Mouse (Mus musculus) left cerebral cortex, postnatal 25 days (tissue): ENCODE measurements at regions not wholly inside any gene's neighbourhood (a gene's known extent, or its start where the extent isn't known, plus 50 kb on each side); places are given as distances from the start of the nearest gene placed in this dataset.

ENCODE experiments used
- DNase-seq, 2 experiments: peaks; one replicate each; pipeline ENCODE4 v3.0.0; 2022; ENCODE audit warnings: low spot score in 2 of 2, mixed read lengths in 1 of 2
- intact Hi-C: fragments of 180-260 bp; cut with DNase I; formaldehyde crosslinking; loops from one replicate; pipeline ENCODE4 v1.15.1; 2025

DNA sequence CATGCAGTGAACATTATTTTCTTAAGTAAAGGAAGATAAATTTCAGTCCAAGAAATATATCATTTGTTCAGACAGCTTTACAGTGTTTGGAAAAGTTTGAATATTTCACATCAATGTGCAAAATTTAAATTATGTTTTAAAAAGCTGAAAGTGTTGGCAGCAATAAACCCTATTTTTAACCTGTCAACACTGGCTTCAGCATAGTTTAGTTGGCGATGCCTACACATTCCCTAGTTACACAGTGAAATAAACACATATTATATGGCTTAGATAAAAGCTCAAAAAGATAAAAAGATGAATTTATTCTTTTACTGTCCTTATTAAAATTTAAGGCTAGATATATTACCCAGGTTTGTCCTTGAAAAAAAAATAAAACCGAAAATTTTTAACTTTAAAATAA lies 471.8 kb upstream of the Ncam2 start:
- DNase-seq: peak in 1 of 2 experiments; percentile 31
- intact Hi-C loops: loop anchor here (10.0 kb wide), 1 partner anchor 446 kb away; no protein-coding TSS in a partner anchor

DNA sequence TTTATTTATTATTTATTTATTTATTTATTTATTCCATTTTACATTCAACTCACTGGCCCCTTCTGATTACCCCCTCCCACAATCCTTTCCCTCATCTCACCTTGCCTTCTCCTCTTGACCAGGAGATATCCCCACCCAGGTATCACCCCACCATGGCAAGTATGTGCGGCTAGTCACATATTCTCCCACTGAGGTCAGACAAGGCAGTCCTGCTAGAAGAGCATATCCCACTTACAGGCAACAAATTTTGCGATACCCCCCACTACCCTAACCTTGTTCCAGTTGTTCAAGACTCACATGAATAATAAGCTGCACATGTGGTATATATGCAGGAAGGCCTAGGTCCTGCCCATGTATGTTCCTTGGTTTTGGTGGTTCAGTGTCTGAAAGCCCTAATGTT lies 427.2 kb upstream of the Ncam2 start:
- intact Hi-C loops: no loop called here
- DNase-seq: no peak

DNA sequence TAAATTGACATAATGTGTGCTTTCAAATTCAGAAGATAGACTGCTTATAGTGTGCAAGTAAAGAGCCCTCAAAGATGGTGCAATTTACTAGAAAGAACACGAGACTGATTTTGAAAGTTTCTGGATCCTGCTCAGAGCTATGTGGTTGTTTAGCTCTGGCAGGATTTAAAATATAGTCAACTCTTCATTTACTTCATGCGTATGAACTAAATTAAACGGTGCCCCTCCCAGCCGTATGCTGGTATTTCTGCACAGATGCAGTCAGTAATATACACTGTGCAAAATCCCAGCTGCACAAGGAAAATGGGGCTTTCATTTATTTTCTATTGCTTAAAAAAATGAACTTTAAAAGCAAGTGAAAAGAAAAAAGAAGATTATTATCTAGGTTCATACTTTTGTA lies 383.4 kb upstream of the Ncam2 start:
- DNase-seq: peak; percentile 4 to 65
- intact Hi-C loops: no loop called here

DNA sequence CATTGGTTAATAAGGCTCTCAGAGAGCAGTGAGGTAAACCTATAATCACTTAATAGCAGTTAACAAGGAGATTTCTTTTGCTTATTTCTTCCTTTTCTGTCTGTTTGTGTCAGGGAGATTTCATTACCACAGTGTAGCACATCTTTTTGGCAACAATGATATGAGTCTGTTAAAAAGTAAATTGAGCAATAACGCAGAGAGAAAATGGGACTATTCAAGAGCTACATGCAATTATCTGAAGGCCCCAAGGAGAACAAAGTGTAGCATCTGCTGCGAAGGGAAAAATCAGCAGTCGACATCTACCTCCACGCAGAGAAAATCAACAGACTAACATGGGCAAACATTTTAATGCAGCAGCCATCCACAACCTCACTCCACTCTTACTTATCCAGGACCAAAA lies 366.0 kb upstream of the Ncam2 start:
- intact Hi-C loops: no loop called here

More for the DNA sequence above, 366.0 kb upstream of the Ncam2 start:
- DNase-seq: no peak
